Mouse (Mus musculus) thymus, adult 2 months (tissue): Measurements from ENCODE around the gene Erlin1. TPM values are rescaled to one million over a fixed set of nuclear protein-coding genes. Genes with fewer than 3 reads are reported as not detected.
A peak's percentile ranks its signal among the peaks of the same experiment; 100 is the strongest.

ENCODE experiments used
- DNase-seq: peaks from one replicate; pipeline ENCODE4 v3.0.0; 2021
- H3K27ac ChIP-seq: fragments of 200-500 bp; 2 replicates; pipeline ENCODE4 v1.5.1; 2012; ENCODE audit warnings: low read length, control low read depth; ENCODE audit not compliant: control insufficient read depth, insufficient read depth
- H3K27me3 ChIP-seq: fragments of 200-500 bp; 2 replicates; pipeline ENCODE4 v1.6.1; 2012; ENCODE audit warnings: mild to moderate bottlenecking, low read length, moderate library complexity, mixed read lengths; ENCODE audit not compliant: control insufficient read depth, insufficient read depth
- H3K36me3 ChIP-seq: fragments of 200-500 bp; 2 replicates; pipeline ENCODE4 v1.6.1; 2012; ENCODE audit warnings: mild to moderate bottlenecking, low read length, moderate library complexity; ENCODE audit not compliant: control insufficient read depth, insufficient read depth
- H3K4me1 ChIP-seq: fragments of 200-500 bp; replicated peaks from 2 replicates; pipeline ENCODE4 v1.6.1; 2012; ENCODE audit warnings: low read length; ENCODE audit not compliant: control insufficient read depth, insufficient read depth
- H3K4me3 ChIP-seq: fragments of 200-500 bp; 2 replicates; pipeline ENCODE4 v1.5.1; 2012; ENCODE audit warnings: mild to moderate bottlenecking, low read length, control low read depth, moderate library complexity; ENCODE audit not compliant: control insufficient read depth, insufficient read depth
- CTCF ChIP-seq: fragments of 200-500 bp; IDR thresholded peaks from 2 replicates; pipeline ENCODE4 v1.5.1; 2012; ENCODE audit warnings: mild to moderate bottlenecking, control low read depth, low read length, moderate library complexity, borderline replicate concordance; ENCODE audit not compliant: control insufficient read depth, poor library complexity, insufficient read depth; ENCODE audit errors: extremely low read depth
- POLR2A ChIP-seq: fragments of 200-500 bp; IDR thresholded peaks from 2 replicates; pipeline ENCODE4 v1.6.1; 2012; ENCODE audit warnings: mild to moderate bottlenecking, low read length, control low read depth, moderate library complexity; ENCODE audit not compliant: control insufficient read depth, poor library complexity, insufficient read depth; ENCODE audit errors: extremely low read depth
- whole genome bisulfite sequencing: fragments of 180-500 bp; shearing (Covaris S2); methylation state at CpG from one replicate; pipeline ENCODE4 v1.1.7; 2018; 5-methylcytosine and 5-hydroxymethylcytosine counted together
- polyA plus RNA-seq: library from polyadenylated mRNA; depleted of rRNA; stranded (reverse); fragments of >200 nt; gene quantifications from 2 replicates; pipeline ENCODE4 v1.2.3, GENCODE M21; 2012

Gene Erlin1
- polyA plus RNA-seq, 1 experiment, result 8.0 TPM

DNA sequence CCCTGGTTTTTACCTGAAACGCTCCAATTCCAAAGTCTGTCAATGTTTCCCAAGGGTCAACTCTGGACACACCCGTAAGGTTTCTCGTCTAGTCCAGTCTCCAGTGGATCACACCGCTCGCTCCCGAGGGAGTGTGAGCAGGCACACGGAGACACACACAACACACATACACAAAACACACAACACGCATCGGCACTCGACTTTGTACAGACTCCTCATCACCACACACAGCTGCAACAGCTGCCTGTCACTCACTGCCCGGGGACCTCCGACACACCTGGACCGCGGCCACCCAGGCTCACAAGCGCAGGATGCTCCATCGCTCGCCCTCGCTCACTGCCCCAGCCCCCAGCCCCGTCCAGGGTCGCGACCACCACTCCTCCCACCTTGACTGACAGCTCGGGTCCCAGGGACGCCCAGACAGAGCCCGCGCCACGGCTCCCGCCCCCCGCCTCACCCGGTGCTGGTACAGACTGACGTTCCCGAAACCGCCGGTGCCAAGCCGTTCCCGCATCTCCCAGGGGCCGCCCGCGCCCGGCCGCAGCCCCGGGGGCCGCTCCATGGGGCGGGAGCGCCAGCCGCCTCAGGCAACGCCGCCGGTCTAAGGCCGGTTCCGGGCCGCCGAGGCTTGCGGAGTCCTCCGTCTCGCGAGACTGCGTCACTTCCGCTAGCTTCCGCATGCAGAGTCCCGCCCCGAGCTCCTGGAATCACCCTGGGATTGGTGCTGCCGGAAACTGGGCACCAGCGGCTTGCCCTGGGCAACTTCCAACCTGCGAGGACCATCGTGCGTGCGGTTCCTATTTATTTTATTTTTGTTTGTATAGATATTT is 37.5 kb upstream of the Erlin1 start, which contains the start of gene Chuk:
Gene Chuk, minus strand, starts transcription at position 650 of the 830 bp plus-strand sequence.
- Histone ChIP-seq H3K36me3 (peaks cover 3% of the 10 kb centered on the region; the same call in 1 of the 2 replicates), H3K27me3 (no peaks in the 10 kb centered on the region), H3K4me3 (peak within 1 kb of the TSS; percentile 94), H3K27ac (no peak within 1 kb of the TSS), H3K4me1 (peaks cover 8% of the 10 kb centered on the region)
- DNase-seq, result peak; percentile 95
- TF ChIP-seq CTCF, result 0 out of 2 replicates have a peak, but pooled peaks have one; percentile 15
- peak; percentile 86 for TF ChIP-seq POLR2A
- 1% methylated on average over 66 of the region's 67 CpGs for WGBS

DNA sequence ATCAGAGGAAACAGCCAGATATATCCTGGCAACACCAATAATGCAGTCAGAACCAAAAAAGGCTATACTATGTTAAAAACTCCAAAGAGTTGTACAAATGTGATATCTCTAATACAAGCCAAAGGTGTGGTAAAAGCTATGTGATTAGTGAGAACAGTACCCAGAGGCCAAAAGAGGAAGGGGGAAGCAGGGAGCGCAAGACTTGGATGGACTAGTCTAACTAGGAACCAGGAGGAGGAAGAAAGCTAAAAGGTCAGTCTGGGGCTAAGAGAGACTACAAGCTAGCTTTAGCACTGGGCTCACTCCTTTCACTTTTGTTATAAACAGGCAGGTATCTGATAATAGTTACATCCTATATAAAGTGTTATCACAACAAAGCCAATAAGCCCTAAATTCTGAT is 34.8 kb upstream of the Erlin1 start:
- DNase-seq, result no peak
- Histone ChIP-seq H3K36me3 (peaks cover 17% of the 10 kb centered on the region; the same call in 1 of the 2 replicates), H3K27ac (no peak overlapping the region), H3K4me3 (no peak overlapping the region), H3K27me3 (no peaks in the 10 kb centered on the region), H3K4me1 (peaks cover 8% of the 10 kb centered on the region)
- 96% methylated on average over 1 of the region's 1 CpGs for WGBS
- TF ChIP-seq POLR2A (no peak), CTCF (no peak)

DNA sequence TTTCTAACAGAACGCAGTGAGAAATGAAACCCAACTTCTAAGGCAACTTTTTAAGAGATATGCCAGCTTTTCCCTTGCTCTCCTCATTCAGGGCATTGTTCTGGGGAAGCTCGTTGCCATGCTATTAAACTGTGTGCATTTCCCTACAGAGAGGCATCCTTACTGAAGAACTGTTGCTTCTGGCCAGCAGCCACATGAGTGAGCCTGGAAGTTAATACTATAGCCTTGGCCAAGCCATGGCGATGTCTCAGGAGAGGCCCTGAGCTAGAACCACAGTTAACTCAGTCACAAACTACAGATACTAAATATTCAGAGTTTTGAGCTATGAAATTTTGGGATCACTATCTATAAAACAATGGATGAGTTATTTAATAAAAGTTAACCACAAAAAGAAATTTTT is 33.4 kb upstream of the Erlin1 start:
- TF ChIP-seq POLR2A (no peak), CTCF (no peak)
- Histone ChIP-seq H3K27ac (no peak overlapping the region), H3K4me1 (peaks cover 8% of the 10 kb centered on the region), H3K4me3 (no peak overlapping the region), H3K27me3 (no peaks in the 10 kb centered on the region), H3K36me3 (peaks cover 17% of the 10 kb centered on the region; the same call in 1 of the 2 replicates)
- no peak for DNase-seq
- WGBS, result 95% methylated on average over 3 of the region's 3 CpGs

DNA sequence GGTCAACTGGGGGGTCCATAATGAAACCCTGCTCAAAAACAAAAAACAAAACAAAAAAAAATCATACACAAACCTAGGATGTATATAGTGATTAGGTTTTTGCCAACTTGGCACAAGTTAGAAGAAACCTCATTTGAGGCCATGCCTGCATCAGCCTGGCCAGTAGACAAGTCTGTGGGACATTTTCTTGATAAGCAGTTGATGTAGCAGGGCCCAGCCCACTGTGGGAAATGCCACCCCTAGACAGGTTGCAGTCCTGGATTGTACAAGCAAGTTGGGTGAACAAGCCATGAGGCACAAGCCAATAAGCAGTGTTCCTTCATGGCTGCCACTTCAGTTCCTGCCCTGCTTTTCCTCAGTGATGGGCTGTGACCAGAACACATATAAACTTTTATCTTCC is 31.3 kb upstream of the Erlin1 start:
- no peak for DNase-seq
- peaks cover 33% of the 10 kb centered on the region for H3K36me3 ChIP-seq
- no peaks in the 10 kb centered on the region for H3K4me1 ChIP-seq
- H3K27me3 ChIP-seq, result no peaks in the 10 kb centered on the region
- no peak overlapping the region for H3K4me3 ChIP-seq
- H3K27ac ChIP-seq, result no peak overlapping the region
- no peak for TF ChIP-seq POLR2A

DNA sequence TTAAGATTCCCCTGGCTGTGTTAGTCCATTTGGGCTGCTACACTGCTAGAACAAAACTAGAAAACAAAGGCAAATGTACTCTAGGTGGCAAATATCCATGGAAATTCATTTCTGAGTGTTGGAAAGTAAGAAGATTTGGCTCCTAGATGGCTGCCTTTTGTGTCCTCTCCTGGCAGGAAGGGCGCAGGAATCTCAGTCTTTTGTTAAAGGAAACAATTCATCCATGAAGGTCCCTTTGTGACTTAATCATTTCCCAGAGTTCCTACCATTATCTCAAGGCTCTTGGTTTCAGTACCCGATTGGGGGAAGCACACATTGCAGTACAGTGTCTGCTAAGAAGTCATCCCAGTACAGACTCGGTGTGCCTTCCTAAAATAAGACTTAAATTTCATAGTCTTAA is 16.7 kb upstream of the Erlin1 start:
- Histone ChIP-seq H3K4me3 (no peak overlapping the region), H3K4me1 (no peaks in the 10 kb centered on the region), H3K27me3 (no peaks in the 10 kb centered on the region), H3K27ac (no peak overlapping the region), H3K36me3 (peaks cover 52% of the 10 kb centered on the region)
- no peak for TF ChIP-seq POLR2A
- TF ChIP-seq CTCF, result no peak
- no peak for DNase-seq
- 92% methylated on average over 3 of the region's 3 CpGs for WGBS

DNA sequence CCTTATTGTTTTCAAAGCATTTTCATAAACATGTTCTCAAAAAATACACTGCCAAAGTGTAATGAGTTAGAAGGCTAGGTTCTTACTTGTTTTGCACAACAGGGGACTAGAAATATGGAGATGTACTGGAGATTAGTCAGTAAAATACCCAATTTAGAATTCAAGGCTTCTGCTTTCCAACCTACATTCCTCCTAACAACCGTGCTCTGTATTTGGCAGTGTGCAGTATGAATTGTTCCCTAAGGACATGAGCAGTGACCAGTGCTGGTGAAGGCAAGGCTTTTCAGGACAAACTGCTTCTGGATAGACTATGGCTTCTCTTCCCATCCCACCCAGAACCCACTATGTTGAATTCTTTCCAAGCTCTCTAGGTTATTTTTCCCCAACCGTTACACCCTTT is 11.3 kb upstream of the Erlin1 start:
- Histone ChIP-seq H3K4me3 (no peak overlapping the region), H3K27me3 (no peaks in the 10 kb centered on the region), H3K27ac (no peak overlapping the region), H3K4me1 (no peaks in the 10 kb centered on the region), H3K36me3 (peaks cover 46% of the 10 kb centered on the region)
- TF ChIP-seq CTCF (no peak), POLR2A (no peak)
- no peak for DNase-seq
- WGBS, result 93% methylated on average over 2 of the region's 2 CpGs

DNA sequence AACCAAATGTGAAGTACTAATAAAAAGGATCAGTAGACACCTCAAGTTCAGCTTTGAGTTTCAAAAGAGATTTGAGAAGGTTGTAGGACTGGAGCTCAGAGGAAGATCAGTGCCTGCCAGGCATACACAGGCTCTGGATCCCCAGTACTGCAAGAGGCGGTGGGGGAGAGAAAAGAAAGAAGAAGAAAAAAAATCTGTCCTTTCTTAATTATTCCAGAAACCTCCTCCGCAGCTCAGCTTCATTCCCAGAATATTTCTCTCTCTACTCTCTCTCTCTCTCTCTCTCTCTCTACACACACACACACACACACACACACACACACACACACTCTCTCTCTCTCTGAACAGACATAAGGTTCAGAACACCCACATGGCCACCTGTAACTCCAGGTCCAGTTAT is 10.4 kb upstream of the Erlin1 start:
- Histone ChIP-seq H3K27me3 (no peaks in the 10 kb centered on the region), H3K4me3 (no peak overlapping the region), H3K4me1 (no peaks in the 10 kb centered on the region), H3K36me3 (peaks cover 45% of the 10 kb centered on the region), H3K27ac (no peak overlapping the region)
- 85% methylated on average over 2 of the region's 2 CpGs for WGBS
- TF ChIP-seq CTCF (no peak), POLR2A (no peak)
- no peak for DNase-seq

DNA sequence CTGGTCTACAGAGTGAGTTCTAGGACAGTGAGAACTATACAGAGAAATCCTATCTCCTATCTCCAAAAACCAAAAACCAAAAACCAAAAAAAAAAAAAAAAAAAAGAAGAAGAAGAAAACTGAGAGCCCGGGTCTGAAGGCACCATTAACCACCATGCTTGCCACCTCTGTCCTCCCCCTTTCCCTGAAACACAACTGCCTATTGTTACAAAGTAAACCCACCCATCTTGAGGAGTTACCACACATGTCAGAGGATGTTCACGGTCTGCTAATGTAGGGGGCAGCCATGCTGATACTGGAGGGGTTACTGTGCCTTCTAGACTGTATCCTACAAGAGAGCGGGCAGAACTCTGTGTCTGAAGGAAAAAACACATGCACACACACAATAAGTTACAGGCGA is 7.4 kb upstream of the Erlin1 start:
- Histone ChIP-seq H3K36me3 (peaks cover 34% of the 10 kb centered on the region), H3K27ac (no peak overlapping the region), H3K4me3 (no peak overlapping the region), H3K27me3 (no peaks in the 10 kb centered on the region), H3K4me1 (no peaks in the 10 kb centered on the region)
- TF ChIP-seq CTCF (no peak), POLR2A (no peak)
- 82% methylated on average over 4 of the region's 4 CpGs for WGBS
- no peak for DNase-seq
